Mouse (Mus musculus) spleen, postnatal 10 days (tissue): ENCODE results near the gene Cryga.

Experiments
- DNase-seq, 2 experiments: peaks; one replicate each; pipeline ENCODE4 v3.0.0; 2021 to 2022; ENCODE audit warnings: low spot score in 2 of 2

Cryga gene

DNA sequence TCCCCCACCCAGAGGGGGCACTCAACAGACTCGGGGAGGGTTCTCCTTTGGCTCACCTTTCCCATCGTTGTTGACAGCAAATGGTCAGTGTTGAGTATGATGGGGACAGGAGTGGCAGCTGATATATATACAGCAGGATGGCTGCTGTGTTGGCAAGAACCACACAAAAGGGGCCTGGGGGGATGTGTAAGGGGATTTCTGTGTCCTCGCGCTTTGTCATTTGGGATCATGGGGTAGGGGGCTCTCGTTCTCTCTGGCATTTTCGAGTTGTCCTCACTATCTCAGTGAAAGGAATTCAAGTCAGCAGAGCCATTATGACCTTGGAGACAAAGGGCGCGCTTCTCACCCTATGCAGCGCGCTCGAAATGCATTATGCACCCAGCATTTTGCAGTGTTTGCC is at the start of gene Cryga:
Gene Cryga, minus strand, starts transcription at position 101 of the 400 bp plus-strand sequence.
- no peak for DNase-seq

DNA sequence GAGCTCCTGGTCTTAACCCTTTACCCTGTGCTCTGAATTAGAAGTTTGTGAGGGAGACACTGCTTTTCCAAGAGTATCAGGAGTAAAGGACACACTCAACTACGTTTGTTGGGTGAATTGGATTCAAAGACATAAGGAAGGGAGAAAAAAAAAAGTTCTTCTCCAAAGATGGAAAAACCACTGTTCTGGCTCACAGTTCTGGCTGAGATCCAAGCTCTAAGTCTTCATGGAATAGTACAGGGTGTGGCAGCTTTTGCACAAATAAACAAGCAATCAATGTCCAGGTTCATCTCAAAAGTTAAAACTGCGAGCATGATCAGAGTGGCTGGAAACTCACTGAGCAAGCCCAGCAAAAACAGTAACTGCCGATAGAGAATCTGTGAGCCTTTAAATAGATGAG is 44.8 kb upstream of the Cryga start:
- no peak for DNase-seq

DNA sequence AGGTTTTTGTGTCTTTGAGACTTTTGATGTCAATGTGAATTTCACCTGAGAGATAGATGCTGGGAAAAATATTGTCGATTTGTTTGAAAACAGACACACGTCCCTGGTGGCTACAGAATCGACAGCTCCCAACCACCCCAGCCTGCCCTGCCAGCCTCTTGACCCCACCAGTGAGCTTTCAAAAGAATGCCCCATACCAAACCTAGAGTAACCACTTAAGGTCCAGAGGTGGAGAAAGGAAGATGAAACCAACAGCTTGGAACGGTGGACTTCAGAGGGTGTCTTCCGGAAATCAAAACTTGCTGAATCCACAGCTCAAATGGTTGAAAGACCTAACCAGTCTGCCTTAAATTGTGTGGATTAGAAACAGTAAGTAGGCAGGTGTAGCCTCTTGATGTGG is 44.2 kb upstream of the Cryga start:
- no peak for DNase-seq

DNA sequence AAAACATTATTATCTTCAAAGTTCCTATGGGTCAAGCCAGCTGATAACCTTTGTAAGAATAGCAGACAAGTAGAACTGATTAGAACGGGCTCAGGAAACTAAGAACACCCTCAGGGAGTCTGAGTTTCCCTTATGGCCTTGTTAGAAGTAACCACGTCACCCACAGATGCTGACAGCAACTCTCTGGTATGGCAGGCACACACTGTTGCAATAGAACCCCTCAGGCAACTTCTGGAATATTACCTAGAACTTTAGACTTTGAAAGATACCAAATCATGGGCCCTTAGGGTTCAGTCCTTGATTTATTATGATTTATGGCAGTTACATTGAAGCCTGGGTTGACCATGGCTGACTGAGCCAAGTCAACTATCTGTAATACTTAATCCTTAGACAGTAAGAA is 43.4 kb upstream of the Cryga start:
- no peak for DNase-seq

DNA sequence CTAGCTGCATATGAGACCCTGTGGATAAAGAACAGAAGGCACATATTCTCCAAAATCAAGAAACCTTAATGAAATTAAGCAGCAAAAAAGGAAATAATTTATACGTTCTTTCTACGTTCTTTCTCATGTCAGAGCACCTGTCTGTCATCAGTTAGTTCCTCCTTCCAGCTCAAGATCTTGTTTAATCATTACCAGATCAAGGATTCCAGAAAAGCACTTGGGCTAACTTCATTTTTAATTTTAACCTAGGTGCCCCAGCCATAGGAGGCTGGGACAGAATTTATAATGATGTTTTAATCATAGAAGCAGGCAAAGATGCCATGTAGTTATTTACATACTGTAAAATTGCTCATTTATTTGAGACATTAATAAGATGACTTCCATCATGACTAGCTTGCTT is 41.6 kb upstream of the Cryga start:
- DNase-seq: no peak

DNA sequence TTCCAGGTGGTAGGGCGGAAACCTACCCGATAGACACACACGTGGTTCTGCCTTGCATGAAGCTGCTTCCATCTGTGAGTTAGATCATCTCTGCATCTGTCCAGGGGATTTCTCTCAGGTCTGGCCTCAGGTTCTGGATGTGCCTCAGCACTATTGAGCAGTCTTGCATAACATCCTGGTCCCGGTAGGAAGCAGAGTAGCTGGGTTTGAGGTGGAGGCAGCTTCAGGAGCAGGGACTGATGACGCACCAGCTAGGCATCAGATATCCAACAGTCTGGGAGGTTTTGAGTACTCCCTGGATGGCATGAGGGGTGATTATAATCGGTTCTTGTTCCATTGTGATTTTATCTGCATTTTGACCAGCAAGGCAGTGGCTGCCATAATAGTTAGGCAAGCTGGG is 34.4 kb upstream of the Cryga start:
- DNase-seq: no peak

DNA sequence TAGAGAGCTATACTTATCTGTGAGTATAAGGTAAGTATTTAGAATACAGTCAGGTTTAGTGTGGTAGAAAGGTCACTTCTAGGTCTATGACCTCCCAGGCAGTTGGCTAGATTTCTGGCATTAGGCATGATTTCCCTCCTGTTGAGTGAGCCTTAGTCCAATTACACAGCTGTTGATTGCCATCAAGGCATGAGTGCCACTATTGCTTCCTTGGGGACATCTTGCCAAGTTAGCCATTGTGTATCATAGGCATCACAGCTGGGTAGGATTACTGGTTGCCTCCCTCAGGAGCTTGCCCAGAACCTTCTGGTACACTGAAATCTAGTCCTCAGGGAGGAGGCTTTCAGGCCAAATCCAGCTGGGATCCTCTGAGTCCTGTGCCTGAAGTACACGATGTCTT is 29.7 kb upstream of the Cryga start:
- DNase-seq: no peak

DNA sequence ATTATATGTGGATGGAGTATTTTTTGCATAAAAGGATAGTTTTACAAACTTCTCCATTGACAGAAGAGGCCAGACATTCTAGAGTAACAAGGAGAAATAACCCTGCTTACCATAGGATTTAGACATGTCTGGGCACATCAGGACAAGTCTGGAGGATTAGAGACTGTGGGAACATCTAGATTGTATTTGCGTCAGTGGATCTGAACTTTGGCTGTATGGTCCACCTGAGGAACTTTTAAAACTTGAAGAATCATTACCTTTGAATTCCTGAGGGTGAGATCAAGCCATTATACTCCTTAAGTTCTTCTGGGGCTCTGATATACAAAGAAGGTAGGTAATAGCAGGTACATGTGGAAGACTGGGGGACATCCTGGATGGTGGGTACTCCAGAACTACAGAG is 28.5 kb upstream of the Cryga start:
- DNase-seq: no peak

DNA sequence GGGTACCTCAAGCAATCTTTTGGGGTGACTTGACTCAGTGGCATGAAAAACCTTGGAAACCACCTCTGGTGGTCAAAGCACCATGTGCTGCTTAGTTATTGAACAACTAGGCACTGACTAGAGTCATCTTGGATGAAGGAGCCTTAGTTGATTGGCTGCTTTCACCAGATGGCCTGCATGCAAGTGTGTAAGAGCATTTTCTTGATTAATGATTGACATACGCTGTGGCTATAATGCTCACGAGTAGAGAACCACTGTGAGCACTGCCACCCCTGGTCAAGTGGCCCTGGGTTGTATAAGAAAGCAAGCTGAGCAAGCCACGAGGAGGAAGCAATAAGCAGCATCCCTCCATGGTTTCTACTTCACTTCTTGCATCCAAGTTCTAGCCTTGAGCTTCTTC is 27.1 kb upstream of the Cryga start:
- no peak for DNase-seq

DNA sequence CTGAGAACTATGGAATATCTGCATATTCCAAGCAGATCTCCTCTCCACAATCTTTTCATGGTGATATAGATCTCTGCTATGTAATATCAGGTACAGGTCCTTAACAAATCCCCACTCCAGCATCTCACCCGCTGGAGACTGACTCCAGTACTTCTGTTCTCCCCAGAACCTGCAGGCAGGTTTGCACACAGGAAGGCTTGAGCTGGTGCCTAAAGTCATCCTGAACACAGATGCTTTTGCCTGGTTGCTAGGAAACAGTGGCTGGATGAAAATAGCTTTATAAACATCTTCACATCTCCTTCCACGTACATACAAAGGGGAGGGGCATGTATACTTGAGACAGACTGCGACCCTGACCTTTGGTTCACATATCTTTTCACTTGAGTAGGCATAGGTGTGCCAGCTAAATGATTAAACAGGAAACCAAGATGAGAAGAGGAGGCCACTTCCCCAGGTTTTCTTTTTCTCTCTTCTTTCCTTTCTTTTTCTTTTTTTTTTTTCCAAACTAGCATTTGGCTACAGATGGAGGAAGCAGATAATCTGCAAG is 26.5 kb upstream of the Cryga start:
- DNase-seq: no peak

DNA sequence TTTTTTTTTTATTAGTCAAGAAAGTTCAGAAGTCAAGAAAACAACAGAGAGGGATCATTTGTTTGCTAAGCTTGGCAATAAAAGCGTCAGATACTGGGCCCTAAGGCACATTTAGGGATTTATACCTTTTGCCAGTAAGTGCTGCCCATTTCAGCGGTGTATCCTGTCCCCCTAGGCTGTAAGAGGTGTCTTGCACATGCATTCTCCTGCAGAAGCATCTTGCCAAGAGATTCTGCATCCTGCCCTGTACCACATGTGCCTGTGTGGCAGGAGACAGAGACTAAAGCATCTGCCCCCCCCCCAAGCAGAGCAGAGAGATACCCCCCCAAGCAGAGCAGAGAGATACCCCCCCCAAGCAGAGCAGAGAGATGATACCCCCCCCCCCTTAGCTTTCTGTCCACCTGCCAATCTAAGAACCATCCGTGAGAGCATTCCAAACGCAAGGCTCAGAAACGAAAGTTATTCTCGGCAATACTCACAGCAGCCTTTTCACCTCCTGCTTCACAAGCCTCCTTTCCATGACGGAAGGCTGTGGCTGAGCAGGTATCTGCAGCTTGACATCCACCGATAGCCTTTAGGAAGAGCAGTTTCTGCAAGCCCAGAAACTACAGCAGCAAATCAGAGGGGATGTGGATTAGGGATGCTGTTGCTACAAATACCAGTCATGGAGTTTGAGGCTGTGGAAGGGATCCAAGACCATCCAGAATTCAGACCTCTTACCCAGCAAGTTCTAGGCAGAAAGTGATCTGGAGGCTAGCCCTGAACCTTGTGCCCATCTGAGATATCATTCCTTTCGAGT is 19.6 kb upstream of the Cryga start, which contains the start of gene D630023F18Rik:
Gene D630023F18Rik, minus strand, starts transcription at position 641 of the 799 bp plus-strand sequence.
- DNase-seq: no peak

DNA sequence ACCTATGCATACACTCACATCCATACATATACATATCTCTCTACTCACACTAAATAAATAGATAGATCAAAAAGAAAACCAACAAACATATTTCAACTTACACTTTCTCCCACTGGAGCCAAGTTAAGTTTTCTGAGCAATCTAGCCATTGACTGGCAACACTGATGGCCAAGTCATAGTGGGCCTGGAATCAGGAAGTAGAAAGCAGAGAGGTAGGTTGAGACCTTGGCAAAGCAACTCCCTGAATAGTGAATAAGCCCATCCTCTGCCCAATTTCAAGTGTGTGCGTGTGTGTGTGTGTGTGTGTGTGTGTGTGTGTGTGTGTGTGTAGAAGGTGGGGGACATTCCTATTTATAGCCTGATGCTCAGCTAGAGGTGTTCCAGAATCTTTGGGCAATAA is 16.3 kb upstream of the Cryga start, which contains the start of gene Gm28845:
Gene Gm28845, minus strand, starts transcription at position 121 of the 400 bp plus-strand sequence.
- DNase-seq: no peak

DNA sequence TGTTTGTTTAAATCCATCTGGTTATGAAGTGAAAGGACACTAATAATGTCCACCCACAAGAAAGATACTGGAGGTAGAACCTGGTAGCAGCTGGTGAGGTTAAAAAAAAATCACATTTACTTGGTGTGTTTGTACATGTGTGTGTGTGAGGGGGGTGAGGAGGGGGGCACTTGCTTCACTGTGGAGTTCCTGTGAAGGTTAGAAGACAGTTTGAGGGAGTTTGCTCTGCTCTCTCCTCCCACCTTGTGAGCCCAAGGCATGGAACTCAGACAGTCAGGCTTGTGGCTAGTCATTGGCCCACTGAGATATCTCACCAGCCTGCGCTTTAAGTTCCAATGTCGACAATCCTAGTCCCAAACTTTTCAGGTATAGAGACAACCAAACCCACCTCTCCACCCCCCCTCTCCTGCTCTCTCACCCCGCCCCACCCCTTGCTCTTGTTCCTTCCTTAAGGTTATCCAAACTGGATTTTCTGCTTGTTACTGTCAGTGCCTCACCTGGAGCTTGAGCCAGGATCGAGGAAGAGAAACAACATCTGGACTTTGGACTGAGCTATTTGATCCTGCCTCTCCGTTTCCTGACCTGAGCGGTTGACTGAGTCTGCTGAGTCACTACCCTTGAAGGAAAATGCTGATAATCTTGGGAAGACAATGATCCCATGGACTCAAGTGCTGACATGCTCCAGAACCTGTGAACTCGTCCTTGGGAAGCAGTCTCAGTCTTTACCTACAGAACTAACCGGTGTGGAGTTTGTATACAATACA is 15.2 kb upstream of the Cryga start:
- DNase-seq: no peak

DNA sequence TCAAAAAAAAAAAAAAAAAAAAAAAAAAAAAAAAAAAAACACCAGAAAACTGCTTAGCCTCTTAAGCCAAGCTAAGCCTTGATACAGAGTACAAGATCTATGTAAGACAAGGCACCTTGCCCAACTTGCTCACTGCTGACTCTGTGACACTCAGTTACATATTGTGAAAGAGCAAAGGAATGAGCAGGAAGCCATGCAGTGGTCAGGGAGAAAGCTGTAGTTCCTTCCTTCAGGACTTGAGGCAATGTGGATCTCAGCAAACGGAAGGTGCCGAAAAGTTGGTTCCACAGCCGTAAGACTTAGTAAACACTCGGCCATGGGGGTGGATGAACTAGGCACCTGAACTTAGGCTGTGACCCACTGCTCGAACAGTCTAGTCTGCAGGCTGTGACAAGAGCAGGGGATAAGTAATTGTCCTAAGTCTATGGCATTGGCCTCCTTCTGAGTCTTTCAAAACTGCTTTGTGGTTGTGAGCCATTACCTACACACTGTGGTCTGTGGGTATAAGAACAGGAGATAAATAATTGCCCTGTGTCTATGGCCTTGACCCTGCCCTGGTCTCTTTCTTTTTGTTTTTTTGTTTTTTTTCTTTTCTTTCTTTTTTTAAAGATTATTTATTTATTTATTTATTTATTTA is 10.5 kb upstream of the Cryga start:
- no peak for DNase-seq

DNA sequence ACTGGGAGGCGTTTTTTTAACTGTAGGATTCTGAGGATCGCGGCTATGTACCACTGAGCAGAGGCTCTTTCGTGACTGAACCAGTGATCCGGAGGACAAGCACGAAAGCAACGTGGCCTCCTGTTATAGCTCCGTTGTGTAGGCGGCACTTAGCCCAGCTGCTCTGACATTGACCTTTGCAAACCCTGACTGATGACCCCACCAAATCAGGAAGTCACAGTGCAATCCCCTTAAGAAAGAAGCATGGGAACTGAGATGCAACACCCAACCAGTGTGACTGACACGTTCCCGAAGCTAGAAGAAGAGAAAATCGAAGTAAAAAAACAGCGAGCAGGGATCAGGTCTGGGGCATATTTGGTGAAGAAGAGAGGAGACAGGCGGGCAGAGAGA is 9.6 kb upstream of the Cryga start:
- no peak for DNase-seq

DNA sequence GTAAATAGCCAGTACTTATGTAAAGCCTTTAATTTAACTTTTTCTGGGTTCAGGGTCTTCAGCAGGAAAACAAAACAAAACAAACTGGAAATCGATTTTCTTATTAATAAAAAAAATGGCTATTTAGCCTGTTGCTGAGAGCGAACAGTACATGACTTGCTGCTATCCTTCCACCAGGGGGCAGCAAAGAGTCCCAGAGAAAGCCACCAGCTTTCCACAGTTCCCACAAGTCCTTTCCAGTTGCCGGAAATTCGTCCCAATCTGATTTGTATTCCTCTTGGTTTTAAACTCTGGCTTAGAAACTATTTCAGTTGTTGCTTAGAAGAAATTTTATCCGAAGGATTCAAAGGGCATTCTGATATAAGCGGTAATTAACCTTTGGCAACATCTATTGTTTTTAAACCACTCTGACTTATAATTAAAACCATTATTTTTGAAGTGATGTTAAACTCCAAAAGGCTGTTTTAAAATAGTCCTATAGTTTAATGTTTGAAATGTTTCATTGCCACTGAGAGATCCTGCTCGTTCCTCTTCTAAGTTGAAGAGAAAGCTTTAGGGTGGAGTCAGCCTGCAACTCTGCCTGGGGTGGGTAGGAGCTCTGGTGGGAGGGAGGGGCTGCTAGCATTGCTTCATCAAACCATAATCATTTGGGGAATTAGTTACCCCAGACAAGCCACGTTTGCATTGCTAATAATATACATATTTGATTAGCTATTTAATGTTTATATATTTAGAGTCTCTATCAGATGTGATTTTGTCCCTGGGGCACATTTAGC is 9.0 kb upstream of the Cryga start:
- DNase-seq: peak in 1 of 2 experiments; percentile 63

DNA sequence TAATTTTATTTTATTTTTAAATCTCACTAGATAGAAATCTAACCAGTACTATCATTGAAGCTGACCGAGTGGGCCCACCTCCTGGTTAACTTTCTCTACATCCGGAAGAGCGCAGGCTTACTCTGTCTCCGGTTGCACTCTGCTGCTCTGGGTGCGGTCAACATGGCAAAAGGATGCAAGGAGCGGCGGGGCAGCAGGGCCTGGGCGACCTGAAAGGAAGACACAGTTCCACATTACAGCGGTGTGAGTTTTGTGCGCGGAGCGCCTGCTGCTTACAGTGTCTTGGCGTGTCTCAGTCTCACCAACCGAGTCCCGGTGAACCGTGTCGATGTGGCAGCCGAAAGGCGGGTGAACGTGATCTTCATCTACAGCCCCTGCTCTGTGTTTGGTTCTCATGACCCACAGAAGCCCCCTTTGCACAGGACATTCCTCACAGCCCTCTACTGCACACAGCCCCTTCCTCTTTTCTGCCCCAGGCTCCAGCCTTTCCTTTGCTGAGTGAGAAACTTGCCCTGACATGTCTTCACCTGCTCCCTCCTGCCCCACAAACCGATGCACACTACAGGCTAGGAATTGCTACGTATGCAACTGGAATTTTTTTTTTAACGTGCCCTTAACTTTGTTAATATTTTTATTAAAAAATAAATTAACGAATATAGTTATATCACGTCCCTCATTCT is 6.7 kb upstream of the Cryga start:
- DNase-seq: no peak

DNA sequence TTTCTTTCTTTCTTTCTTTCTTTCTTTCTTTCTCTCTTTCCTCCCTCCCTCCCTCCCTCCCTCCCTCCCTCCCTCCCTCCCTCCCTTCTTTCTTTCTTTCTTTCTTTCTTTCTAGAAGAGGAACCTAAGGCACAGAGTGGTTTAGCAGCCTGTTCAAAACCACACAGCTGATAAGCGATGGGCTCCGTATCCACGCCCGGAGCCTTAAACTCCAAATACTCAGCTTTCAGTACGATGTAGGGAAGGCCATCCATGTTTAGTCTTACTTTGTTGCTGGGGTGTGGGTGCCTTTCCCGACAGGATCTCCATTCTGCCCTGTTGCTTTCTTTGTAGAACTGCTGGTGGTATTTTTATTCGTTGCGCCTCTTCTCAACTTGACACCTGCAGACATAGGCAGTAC is 6.0 kb upstream of the Cryga start:
- DNase-seq: no peak

DNA sequence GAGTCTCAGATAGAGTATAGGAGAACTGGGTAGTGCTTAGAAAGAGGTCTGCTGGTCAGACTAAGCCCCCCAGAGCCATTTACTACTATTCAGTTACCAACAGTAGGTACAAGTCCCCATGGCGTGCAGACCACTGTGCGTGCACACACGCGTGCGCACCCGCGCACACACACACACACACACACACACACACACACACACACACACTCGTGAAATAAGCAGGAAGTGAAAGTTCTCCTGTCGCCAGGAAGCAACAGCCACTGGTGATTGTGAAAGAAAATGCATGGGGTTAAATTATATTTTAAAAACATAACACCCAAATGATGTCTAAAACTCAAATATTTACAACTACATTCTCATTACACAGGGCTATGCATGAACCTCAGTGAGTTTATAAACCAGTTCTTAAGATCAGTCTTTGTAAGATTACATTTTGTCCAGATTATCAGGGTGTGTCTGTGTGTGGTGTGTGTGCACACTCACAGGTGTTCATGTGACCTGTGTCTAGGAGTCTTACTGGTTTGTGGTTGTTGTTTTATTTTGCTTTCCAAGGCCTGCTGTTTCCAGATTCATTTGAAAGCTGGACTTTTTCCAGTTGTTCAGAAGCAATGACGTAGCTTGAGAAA is 4.6 kb upstream of the Cryga start:
- no peak for DNase-seq

DNA sequence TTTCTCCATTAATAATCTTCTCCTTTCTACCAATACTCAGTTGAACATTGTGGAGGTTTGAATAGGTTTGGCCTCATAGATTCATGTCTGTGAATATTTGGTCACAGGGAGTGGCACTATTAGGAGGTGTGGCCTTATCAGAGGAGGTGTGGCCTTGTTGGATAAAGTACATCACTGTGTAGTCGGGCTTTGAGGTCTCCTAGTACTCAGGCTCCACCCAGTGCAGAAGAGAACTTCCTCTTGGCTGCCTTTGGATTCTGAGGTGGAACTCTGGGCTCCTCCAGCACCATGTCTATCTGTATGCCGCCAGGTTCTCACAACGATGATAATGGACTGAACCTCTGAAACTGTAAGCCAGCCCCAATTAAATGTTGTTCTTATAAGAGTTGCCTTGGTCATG is 6.2 kb downstream of the Cryga start:
- no peak for DNase-seq

DNA sequence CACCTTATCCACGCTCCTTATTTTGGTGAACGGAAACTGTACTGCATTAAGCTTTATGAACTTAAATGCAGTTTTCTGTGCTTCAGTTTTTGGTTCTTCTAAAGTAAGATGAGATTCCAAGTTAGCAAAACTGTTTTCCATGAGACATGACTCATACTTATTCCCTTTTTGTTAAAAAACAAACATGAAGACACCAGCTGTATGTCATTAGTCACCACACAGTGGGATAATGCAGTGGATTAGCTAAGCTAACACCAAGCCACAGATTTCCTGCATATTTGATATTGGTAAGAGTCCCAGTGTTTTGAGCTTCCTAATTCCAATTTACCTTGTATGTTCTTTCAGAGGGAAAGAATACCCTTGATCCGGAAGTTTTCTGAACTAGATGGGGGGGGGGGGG is 11.6 kb downstream of the Cryga start:
- DNase-seq: no peak
